Mouse (Mus musculus): ENCODE measurements at regions not wholly inside any gene's neighbourhood (a gene's known extent, or its start where the extent isn't known, plus 50 kb on each side); places are given as distances from the start of the nearest gene placed in this dataset.

GRCm38 (mm10) chr17:44419405-44419729 is 231.0 kb downstream of the Clic5 start:
- in situ Hi-C loops (cut with MboI, MseI), result no loop called here

DNA sequence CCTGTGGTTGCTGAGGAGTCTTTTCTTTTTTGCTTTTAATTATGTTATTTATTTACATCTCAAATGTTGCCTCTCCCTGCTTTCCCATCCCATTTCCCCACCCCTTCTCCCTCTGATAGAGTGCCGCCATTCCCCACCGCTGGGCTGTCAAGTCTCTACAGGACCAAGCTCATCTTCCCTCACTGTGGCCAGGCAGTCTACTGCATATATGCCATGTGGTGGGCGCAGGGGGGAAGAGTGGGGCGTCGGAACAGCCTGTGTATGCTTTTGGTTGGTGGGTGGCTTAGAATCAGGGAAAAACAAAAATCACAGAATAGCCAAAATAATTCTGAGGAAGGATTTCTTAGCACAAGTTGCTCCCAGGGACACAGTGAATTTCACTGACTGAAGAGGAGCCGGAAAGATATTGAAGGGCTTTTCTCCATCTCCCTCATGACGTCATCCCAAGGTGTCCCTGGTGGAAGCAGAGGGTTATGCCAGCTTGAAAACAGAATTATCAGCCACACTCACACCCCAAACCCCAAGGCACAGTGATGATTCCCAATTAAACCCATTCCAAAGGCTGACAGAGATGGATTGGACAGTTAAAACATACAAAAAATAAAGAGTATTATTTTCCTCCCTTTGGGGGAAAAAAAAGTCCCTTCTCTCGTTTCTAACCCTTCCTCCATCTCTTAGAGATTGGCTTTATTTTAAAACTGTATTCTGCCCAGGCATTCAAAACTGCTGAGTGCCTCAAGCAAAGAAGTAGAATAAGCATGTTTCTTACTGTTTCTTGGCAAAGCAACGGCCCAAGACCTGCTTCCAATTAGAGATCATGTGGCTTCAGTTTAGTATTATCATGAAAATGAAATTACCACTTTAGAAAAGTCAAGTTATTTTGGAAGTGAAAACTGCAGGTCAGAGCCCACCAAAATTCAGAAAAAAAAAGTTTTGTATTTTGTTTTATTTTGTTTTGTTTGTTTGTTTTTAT is 232.0 kb downstream of the Clic5 start:
- in situ Hi-C loops (cut with MboI, MseI), result loop anchor here (5.0 kb wide), 1 partner anchor 62 kb away; no protein-coding TSS in a partner anchor

- in situ Hi-C loops (cut with MboI, MseI), result loop anchor here (5.0 kb wide), 1 partner anchor 60 kb away; no protein-coding TSS in a partner anchor
These were observed 233.8 kb downstream of the Clic5 start for GRCm38 (mm10) chr17:44422161-44422560.

GRCm38 (mm10) chr17:44422865-44423264 is 234.5 kb downstream of the Clic5 start:
- in situ Hi-C loops (cut with MboI, MseI), result loop anchor here (5.0 kb wide), 1 partner anchor 59 kb away; no protein-coding TSS in a partner anchor

DNA sequence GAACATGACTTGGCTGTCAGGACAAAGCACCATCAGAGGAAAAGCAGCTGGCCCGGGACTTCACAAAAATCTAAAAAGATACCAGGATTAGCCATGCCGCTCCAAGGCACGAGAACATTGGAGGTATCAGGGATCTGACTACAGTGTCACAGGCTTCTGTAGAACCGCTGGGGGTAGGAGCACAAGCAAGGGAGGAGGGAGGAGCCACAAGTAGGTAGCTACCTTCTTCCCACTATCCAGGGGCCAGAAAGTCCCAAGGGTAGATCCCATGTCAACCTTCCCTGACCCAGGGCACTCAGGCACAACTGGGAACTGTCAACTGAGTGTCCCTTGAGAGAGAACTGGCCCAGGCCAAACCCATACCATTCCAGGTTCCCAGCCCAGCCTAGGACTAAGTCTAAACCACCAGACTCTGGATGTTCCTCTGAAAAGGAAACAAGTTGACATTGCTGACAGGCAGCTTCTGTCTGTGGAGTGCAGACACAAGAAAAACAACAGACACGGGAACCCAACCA is 235.1 kb downstream of the Clic5 start:
- in situ Hi-C loops (cut with MboI, MseI), result loop anchor here (5.0 kb wide), 1 partner anchor 59 kb away; no protein-coding TSS in a partner anchor

GRCm38 (mm10) chr17:44432524-44433295 is 244.3 kb downstream of the Clic5 start:
- in situ Hi-C loops (cut with MboI, MseI), result no loop called here

DNA sequence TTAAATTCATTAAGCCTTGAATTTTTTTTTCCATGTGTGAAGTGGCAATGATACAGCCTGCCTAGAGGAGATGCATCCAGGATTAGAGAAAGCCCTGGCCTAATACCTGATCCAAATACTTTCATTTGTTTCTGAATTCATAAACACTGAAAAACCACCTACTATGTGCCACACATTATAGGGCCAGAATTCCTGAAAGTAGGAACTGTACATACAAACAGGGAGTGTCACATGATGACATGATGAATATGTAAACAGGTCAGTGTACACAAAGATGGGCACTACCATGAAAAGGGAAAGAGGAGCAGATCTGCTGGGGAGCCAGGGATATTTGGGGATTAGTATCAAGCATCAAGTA is 244.9 kb downstream of the Clic5 start:
- in situ Hi-C loops (cut with MboI, MseI), result no loop called here

GRCm38 (mm10) chr17:44436536-44437043 is 248.2 kb downstream of the Clic5 start:
- in situ Hi-C loops (cut with MboI, MseI), result no loop called here

DNA sequence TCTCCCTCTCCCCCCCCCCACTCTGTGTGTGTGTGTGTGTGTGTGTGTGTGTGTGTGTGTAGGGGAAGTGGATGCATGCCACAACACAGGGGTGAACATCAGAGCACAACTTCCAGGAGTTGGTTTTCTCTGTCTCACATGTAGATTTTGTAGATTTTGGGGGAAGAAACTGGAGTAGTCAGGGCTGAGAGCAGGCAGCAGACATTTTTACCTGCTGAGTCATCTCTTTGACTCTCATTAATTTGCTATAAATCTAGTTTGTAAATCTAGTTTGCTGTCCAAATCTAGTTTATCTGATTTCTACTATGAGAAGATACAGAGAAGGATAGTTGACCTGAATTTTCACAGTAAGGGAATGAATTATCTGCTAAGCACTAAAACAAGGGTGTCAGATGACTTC is 250.1 kb downstream of the Clic5 start:
- in situ Hi-C loops (cut with MboI, MseI), result no loop called here

- in situ Hi-C loops (cut with MboI, MseI), result no loop called here
These were observed 255.1 kb downstream of the Clic5 start for GRCm38 (mm10) chr17:44443460-44443859.

GRCm38 (mm10) chr17:44445361-44445760 is 257.0 kb downstream of the Clic5 start:
- in situ Hi-C loops (cut with MboI, MseI), result no loop called here
